Mouse (Mus musculus): ENCODE results near the gene Txnrd3. TPM values are rescaled to one million over a fixed set of nuclear protein-coding genes. Genes with fewer than 3 reads are reported as not detected.

Txnrd3 gene
- polyA plus RNA-seq, 1 experiment = 2.9 TPM

DNA sequence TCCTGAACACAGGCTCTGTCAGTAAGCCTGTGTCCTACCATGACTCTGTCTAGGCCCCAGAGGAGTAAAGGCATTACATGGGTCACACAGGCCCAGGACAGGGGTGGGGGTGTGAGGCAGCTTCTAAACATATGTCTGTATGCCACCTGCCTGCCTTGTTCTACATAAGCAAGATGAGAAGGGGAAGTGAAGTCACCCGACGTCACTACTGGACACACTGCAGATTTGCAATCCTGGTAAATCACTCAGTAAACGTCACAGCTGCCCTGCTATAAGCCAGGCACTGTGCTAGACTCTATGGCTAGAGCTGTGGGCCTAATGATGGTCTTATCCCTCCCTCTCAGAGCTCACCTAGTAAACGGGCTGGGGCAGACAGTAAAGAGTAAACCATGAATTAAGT is 5.8 kb upstream of the Txnrd3 start:
- TF ChIP-seq GATA1 (IDR thresholded peaks at IDR 0.05; ENCODE audit: low read length) = no peak

DNA sequence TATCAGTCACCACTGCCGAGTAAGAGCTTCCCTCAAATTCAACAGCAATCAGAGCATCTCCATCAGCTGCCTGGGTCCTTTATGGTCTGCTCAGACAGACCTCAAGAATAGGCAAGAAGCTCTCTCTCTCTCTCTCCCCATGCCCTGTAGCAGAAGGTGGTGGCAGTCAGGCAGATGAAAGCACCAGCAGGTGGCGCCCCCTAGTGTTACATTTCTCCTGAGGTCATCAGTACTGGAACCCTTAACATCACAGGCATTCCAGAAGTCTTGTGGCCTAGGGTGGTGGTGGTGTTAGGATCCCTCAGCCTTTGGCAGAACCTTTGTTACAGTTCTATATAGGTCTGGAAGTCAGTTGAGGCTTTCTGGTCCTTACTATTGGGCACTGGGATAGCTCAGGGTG is 4.8 kb upstream of the Txnrd3 start:
- no peak for TF ChIP-seq GATA1 (IDR thresholded peaks at IDR 0.05; ENCODE audit: low read length)

DNA sequence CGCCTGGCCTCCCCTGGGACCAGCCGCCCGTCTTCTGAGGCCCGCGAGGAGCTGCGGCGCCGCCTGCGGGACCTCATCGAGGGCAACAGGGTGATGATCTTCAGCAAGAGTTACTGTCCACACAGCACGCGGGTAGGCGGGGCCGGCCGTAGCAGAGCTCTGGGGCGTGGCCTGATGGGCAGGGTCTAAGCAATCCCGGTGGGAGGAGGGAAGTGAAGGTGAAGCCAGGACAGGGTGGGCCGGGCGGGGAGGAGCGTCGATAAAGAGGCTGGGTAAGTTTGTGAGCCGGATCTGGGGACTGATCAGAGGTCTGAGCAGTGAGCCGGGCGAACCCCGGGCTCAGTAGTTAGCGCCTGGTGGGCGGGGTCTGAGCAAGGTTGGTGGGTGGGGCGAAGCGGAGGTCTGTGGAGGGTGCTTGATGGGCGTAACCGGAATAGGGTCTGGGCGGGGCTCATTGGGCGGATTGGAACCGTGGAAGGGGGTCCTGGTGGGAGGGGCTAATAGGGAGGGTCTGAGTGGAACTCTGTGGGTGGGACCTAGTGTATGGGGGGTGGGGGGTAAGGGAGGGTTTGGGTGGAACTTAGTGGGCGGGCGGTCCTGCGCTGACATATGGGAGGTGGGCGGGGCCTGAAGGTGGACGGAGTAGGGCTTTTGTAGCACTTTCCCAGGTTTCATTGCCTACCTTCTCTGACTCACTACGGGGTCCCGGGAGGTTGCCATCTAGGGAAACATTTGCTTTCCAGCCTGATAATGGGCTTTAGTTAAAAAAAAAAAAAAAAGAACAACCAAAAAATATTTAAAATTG is 685 bp downstream of the Txnrd3 start:
- TF ChIP-seq GATA1 (IDR thresholded peaks at IDR 0.05; ENCODE audit: low read length) = no peak

DNA sequence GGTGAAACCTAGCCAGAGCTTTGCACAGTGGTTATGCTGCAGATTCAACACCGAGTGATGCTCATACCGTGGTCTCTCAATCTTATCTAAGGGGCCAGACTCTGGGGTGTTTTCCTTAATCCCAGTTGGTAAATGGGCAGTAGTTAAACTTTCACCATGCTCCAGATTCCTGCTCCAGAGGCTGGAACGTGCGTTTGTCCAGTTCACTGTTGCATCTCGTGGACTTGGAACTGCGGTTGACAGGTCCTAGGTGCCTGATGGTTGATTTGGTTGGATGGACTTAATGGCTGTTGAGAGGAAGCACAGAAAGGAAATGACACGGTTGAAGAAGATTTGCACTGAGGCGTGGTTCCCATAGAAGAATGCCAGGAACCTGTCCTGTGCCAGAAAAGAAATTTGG is 6.1 kb downstream of the Txnrd3 start:
- no peak for TF ChIP-seq GATA1 (IDR thresholded peaks at IDR 0.05; ENCODE audit: low read length)

DNA sequence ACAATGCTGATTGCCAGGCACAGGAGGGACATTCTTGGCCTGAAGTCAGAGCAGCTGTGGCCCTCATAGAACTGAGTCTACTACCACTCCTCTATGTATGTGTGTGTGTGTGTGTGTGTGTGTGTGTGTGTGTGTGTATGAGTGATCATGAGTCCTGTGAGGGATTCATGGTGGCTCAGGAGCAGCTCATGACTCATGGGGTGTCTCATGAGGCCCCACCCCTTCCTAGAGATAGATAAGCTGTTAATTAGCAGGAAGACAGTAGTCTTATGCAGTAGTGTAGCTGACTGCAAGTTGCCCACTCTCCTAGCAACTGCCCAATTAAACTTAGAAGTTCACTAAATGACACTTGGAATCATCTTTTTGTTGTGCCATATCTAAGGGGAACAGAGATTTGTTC is 8.0 kb downstream of the Txnrd3 start:
- no peak for TF ChIP-seq GATA1 (IDR thresholded peaks at IDR 0.05; ENCODE audit: low read length)

DNA sequence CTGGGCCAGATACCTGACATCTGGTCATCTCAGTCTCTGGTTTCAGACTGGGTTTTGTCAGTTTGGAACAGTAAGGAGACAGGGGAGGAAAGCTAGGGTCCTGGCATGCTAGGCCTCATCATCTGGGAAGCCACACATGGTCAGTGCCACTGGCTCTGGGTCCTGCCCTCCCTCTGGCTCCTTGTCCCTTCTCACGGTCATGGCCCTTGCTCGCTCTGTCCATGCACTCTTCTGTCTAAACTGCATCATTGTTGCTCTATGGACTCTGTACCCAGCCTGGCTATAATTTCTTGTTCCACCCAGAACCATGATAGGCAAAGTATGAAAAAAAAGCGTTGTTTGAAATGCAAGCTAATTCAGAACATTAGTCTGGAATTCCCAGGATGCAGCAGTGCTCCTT is 11.2 kb downstream of the Txnrd3 start:
- no peak for TF ChIP-seq GATA1 (IDR thresholded peaks at IDR 0.05; ENCODE audit: low read length)

DNA sequence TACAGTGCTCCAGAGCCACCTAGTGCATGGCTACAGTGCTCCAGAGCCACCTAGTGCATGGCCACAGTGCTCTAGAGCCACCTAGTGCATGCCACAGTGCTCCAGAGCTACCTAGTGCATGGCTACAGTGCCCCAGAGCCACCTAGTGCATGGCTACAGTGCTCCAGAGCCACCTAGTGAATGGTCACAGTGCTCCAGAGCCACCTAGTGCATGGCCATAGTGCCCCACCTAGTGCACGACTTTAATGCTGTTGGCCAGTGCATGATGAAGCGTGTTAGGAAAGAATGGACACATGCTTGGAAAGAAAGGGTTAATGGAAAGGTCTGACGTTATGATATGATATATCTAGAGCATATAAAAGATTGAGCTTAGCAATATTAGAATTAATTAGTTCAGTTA is 14.6 kb downstream of the Txnrd3 start:
- no peak for TF ChIP-seq GATA1 (IDR thresholded peaks at IDR 0.05; ENCODE audit: low read length)

DNA sequence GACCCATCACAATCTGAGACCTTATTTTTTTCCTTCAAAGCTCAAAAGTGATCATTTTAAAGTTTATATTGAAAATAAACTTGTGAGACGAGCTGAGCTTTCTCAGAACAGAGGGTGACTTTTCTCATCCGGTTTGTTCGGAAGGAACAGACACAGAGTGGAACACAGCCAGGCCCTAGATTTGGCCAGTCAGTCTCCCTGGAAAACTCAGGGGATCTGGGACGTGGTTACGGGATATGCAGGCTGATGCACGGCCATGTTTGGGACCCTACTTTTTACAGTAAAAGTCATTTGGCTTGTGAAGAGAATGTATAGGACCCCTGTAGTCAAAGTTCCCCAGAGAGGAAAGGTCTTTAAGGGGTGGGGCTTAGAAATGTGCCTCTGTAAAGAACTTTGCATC is 15.1 kb downstream of the Txnrd3 start:
- TF ChIP-seq GATA1 (IDR thresholded peaks at IDR 0.05; ENCODE audit: low read length) = no peak

DNA sequence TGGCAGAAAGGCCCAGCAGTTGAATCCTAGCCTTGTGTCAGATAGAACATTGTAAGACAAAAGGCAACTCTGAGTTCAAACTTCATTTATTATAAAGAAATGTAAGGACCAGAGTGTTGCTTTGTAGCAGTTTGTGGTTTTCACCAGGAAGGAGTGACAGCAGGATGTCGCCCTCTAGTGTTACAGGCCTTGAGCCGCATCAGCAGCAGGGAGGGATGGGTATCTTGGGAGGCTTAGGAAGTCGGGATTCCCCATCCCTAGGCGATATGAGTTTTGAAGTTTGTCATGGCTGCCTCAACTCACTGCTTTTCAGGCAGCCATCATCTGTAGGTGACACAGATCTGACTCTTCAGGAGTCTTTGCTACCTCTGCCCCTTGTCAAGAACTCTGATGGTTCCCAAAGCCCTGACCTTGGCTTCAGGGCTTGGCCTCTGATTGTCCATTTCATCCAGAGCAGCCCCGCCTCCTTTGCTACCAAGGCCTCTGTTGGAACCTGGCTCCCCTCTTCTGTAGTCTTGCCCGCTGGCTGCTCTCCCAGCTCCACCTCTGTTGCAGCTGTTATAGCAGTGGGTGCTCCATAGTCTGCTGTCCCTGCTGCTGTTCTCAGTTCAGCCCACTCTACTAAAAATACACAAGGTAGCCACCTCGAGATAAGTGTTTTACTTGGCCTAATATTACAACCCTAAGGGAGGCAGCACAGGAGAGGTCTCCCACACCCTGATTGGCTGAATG is 16.1 kb downstream of the Txnrd3 start:
- no peak for TF ChIP-seq GATA1 (IDR thresholded peaks at IDR 0.05; ENCODE audit: low read length)

DNA sequence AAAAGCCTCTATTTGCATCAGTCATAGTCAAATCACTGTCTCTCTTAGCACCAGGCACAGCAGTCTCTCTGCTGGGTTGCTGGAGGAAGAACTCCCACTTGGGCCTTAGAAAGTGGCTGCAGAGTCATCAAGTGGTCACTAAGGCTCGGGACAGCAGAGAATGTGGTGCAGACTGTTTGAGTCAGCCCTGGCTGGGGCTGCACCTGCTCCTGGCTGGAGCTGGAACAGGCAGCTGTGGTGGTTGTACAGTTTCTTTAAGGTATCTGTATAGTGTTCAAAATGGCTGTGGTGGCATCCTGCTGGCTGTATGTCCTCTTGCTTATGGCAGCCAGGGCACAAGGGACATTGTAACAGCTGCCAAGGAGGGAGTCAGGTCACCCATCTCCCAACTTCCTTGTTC is 16.7 kb downstream of the Txnrd3 start:
- TF ChIP-seq GATA1 (IDR thresholded peaks at IDR 0.05; ENCODE audit: low read length) = no peak

DNA sequence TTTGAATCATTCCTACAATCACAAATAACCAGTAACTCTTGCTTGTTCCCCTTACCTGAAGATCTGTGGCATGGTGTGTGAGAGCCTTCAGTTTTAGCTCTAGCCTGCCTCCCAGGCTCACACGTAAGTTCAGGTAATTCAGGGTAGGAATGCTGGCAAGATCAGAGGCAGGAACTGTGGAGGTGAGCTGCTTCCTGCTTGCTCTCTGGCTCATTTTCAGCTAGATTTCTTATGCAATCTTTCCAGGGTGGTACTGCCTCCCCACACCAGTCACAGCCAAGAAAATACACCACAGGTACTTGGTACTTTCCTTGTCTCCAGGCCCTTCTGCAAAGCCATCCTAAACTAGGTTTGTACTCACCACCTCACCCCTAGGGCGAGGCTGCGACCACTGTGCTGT is 18.7 kb downstream of the Txnrd3 start:
- TF ChIP-seq GATA1 (IDR thresholded peaks at IDR 0.05; ENCODE audit: low read length) = no peak

DNA sequence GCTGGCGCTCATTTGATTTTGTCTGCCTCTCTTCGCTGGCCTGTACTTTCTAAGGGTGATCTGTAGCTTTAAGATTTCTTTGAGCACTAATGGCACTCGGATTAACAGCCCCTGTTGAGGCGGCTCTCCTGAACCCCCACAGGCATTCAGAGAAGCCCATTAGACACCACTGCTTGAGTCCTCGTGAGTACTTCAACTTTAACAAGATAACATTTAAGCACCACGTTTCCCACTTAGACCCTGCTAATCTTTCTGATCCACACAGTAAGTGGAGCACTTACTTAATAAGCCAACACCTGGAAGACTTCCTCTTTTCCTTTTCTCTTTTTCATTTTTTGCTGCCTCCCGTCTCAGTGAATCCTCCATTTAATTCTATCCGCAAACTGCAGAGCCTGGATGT is 21.4 kb downstream of the Txnrd3 start:
- no peak for TF ChIP-seq GATA1 (IDR thresholded peaks at IDR 0.05; ENCODE audit: low read length)

DNA sequence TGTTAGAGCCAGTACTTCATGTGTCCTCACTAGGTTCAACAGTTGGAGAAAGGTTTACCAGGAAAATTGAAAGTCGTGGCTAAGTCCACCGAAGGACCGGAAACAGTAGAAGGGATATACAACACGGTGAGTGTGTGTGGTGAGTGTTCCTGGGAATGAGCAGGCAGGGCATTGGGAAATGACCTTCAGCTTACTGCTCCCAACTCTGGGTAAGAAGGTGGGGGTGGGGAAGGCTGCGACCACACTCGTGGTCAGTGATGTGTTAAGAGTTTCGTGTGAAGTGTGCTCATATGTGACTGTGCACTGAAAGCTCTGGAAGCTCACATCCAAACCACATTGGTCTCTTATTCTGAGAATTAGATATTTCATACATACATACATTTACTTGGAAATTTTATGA is 21.9 kb downstream of the Txnrd3 start:
- no peak for TF ChIP-seq GATA1 (IDR thresholded peaks at IDR 0.05; ENCODE audit: low read length)

DNA sequence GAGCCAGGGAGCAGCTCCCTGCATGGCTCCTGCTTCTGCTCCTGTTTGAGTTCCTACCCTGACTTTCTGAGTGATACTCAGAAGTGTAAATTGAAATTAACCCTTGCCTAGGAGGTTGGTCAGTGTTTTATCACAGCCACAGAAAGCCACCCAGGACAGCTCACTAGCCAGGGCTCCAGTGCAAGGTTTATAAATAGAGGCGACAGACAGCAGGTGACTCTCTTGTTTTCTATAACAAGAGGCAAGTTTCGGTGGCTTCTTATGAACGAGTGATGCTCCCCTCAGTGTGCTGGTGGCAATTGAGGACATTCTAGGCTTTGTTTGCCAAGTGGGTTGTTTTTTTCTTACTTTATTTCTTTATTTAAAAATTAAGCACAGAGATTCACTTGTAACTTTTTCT is 23.2 kb downstream of the Txnrd3 start:
- TF ChIP-seq GATA1 (IDR thresholded peaks at IDR 0.05; ENCODE audit: low read length) = no peak

DNA sequence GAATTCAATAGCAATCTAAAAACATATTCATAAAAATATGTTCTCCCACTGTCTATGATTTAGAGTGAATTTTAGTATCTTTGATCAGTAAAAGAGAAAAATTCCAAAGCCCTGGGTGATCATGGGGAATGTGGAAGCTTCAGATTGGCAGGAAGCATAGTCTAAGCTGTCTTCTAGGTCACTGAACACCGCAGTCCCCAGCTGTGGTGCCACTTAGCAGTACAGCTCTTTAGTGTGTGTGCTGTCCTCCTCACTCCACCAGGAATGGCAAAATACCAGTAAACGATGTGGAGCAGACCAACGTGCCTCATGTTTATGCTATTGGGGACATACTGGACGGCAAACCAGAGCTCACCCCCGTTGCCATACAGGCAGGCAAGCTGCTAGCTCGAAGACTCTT is 25.8 kb downstream of the Txnrd3 start:
- TF ChIP-seq GATA1 (IDR thresholded peaks at IDR 0.05; ENCODE audit: low read length) = no peak

DNA sequence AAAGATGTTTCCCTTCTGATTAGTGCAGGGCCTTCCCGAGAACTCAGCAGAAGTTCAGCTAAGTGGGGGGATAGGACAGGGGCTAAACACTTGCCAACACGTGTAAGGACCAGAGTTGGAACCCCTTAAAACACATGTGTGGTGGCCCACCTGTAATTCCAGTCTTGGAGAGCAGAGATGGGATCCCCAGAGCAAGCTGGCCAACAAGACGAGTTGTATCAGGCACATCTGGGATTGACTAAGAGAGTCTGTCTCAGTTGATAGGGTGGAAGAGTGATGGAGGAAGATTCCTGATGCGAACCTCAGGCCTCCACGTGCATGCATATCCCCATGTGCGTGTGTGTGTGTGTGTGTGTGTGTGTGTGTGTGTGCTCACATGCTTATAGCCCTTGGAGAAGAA is 27.6 kb downstream of the Txnrd3 start:
- TF ChIP-seq GATA1 (IDR thresholded peaks at IDR 0.05; ENCODE audit: low read length) = no peak

DNA sequence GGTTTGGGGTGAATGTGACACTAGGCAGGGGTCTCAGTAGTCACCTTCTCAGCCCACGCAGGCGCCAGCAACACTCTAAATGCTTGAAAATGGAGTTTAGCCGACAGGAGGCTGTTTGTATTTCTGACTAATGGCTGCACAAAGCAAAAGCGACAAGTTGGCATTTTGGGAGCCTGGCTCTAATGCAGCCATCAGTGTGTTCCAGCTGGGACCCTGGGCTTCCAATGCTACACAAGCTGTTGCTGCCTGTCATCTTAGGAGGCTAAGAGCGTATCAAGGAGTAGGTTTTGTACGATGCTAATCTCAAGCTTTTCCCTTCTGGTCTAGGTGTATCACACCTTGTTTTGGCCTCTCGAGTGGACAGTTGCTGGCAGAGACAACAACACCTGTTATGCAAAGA is 28.9 kb downstream of the Txnrd3 start:
- TF ChIP-seq GATA1 (IDR thresholded peaks at IDR 0.05; ENCODE audit: low read length) = no peak

All from G1E-ER4 (cell line).